Mouse (Mus musculus): ENCODE data around the gene Rpgr. TPM values are rescaled to one million over a fixed set of nuclear protein-coding genes. Genes with fewer than 3 reads are reported as not detected.
A peak's percentile ranks its signal among the peaks of the same experiment; 100 is the strongest.

Rpgr gene
- total RNA-seq, 2 experiments from 2014 or later, result 16.0 to 17.4 TPM

DNA sequence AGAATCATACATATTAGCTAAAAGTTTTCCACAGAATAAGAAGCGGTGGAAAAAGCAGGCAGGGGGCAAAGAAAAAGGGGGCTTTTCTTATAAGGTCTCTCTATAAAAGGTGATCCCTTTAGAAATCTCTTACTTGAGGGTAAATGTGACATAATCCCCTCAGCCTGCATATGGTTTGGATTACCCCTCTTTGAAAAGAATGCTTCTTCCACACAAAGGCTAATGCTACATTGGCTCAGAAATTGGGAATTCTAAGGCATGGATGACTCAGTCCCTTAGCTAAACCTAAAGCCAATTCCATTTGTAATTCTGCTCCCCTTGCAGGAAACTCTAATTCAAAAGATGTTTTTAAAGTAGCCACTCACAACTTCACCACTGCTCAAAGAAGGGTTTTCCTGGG is 136.7 kb downstream of the Rpgr start:
- no peak for DNase-seq (ENCODE audit: low spot score in 2 of 2)

DNA sequence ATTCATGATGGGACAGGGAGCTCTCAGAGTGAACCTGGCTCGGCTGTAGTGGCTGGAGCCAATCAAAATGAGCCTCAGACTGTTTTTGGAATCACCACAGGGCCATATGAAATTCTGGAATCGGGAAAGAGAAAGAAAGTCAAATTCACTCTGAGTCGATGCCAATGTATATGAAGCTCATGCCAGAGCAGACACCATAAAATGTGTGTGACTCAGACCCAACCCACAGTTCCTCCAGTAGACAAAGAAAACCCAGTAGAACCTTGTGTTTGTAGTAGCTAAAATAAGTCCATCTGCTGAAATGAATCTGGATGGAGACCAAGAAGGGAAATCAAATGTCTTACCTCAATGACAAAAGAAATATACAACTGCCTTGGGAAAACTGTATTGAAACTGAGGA is 142.8 kb downstream of the Rpgr start:
- DNase-seq (ENCODE audit: low spot score in 2 of 2), result no peak

DNA sequence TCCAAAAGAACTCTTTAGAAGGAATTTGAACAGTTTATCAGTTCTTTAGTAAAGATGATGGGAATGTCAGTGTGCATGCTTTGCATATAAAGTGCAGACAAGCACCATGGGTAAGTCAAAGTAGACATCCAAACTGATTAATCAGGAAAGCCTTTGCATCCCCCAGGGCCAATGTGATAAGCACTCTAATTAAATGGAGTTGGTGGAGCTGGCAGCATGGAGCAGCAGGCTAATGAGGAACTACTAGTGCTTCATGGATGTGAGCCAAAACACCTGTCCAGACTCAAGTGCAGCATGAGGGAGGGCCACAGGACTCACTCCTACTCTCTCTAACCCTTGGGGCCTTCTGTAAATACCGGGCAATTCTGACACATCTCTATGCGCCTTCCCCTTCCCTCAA is 145.2 kb downstream of the Rpgr start:
- DNase-seq (ENCODE audit: low spot score in 2 of 2), result no peak

DNA sequence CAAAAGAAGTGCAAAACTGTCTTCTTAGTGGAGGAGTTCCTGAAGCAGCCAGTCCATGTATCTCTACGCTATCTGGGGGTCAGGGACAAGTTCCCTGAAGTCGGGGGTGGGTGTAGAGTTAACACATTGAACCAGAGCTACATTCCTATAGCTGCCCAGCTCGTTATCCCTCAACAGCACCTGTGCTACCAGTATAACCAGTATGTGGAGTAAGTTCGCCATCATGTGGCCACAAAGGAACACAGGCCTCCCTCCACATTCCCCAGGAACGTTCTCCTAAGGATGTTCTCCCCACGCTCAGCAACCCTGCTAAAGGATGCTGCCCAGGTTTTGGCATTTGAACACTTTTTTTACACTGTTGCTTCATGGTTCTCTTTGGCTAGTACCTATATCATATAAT is 146.0 kb downstream of the Rpgr start:
- DNase-seq (ENCODE audit: low spot score in 2 of 2), result peak; percentile 6 to 58

DNA sequence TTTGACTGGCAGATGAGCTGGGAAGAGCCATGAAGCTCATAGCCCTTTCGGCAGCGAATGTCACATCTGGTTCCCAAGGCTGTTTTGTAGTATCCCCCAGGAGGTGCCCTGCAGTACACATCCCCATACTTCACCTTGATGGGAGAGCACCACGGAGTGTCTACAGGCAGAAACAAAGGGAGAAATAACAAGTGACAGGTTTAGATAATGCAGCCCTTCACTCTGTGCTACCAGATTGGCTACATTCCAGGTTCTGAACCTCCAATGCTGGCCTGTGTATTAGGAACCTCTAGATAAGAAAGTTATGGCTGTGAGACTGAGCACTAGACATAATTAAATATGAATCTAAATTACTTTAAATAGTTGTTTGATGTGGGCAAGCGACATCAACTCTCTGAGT is 147.3 kb downstream of the Rpgr start:
- no peak for DNase-seq (ENCODE audit: low spot score in 2 of 2)

DNA sequence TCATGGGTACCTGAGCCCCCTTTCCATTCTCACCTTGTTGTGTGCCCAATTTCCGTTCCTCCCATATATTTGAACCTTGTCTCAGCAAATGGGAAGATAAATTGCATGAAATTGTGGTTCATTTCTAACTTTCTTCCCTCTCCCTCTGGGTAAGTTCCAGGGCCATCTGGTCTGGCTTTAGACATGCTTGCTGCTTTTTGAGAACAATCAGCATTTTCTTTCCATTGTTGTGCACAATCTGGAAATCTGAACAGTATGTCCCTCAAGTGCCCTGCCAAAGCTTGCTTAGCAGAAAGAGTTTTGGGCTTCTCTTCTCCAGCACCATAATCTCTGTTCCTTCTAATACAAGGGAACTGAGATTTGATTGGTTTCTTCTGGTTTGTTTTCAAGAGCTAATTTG is 152.9 kb downstream of the Rpgr start:
- peak; percentile 7 to 48 for DNase-seq (ENCODE audit: low spot score in 2 of 2)

DNA sequence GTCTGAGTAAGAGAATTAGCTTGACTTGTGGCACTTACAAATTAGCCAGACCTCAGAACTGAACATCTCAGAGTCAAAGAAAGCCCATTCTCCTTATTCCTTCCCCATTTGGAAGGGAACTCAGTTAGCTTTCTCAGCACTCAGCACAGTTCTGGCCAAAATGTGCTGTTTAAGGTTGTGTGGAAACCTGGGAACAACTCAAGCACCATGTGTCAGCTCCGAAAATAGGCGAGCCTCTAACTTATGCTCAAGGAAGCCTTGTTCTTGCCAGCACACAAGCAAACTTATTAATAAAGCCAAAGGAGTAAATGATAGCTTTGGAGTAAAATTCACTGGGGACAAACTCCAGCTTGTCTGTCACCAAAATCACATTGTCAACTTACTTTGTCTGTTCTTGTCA is 153.4 kb downstream of the Rpgr start:
- peak in 1 of 2 experiments; percentile 16 for DNase-seq (ENCODE audit: low spot score in 2 of 2)

DNA sequence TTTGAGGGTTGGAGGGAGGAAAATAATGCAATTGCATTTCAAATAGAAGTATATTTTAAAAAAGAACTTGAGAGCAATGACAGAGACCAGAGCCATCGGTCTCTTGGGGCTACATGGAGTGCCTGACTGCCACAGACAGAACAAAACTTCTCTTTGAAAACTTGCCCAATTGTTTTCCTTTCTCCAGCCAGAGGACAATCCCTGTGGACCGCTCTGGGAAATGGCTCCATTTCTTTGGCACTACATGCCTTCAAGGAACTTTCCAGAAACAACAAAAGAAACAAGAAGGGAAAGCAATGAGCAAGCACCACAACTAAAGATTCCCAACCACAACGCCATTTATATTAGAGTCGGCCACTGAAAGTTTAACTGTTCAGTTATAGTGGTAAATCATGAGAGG is 154.5 kb downstream of the Rpgr start:
- DNase-seq (ENCODE audit: low spot score in 2 of 2), result no peak

DNA sequence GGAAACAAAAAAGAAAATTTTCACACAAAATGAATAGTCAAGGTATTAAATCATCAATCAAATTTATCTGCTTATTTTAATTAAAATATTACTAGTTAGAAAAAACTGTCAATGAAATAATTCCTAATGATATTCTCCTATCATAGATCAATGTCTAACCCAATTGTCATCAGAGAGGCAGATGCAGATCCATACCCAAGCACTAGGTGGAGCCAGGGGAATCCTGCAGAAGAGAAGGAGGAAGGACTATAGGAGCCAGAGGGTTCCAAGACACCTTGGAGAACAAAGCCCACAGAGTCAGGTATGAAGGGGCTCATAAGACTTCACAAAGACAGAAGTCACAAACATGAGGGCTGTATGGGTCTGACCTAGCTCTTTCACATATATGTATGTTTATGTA is 182.1 kb downstream of the Rpgr start:
- DNase-seq (ENCODE audit: low spot score in 2 of 2), result peak in 1 of 2 experiments; percentile 3

Other genes with a start within 250 kb of the Rpgr start
- under 1 TPM; 0.28 to 0.67 TPM for gene Srpx, start 99.2 kb downstream of the Rpgr start, total RNA-seq (2021)
- not detected for gene Otc, start 35.4 kb upstream of the Rpgr start, total RNA-seq (2021)